Mouse (Mus musculus) kidney, embryonic 14.5 days (tissue): ENCODE measurements around the gene Bicra. TPM values are rescaled to one million over a fixed set of nuclear protein-coding genes. Genes with fewer than 3 reads are reported as not detected.

Source experiments
- ATAC-seq: fragments of 200-750 bp; cut with Nextera tagmentation; 2 replicates; pipeline ENCODE4 v1.8.0; 2017; ENCODE audit warnings: moderate number of reproducible peaks, mild to moderate bottlenecking, moderate TSS enrichment, moderate library complexity; ENCODE audit not compliant: low FRiP score, low TSS enrichment
- H3K27ac ChIP-seq: fragments of 300-500 bp; sonication (generic); 2 replicates; pipeline ENCODE4 v1.5.1; 2014; ENCODE audit warnings: low read depth, mild to moderate bottlenecking, low read length, moderate library complexity, mixed read lengths
- H3K27me3 ChIP-seq: fragments of 300-500 bp; sonication (generic); 2 replicates; pipeline ENCODE4 v1.6.1; 2014; ENCODE audit warnings: mild to moderate bottlenecking, low read length; ENCODE audit not compliant: control insufficient read depth, insufficient read depth
- H3K36me3 ChIP-seq: fragments of 300-500 bp; sonication (generic); 2 replicates; pipeline ENCODE4 v1.6.1; 2014; ENCODE audit warnings: low read length, mixed read lengths; ENCODE audit not compliant: control insufficient read depth, insufficient read depth
- H3K4me1 ChIP-seq: fragments of 300-500 bp; sonication (generic); 2 replicates; pipeline ENCODE4 v1.6.1; 2014; ENCODE audit warnings: low read length, mixed read lengths; ENCODE audit not compliant: control insufficient read depth, insufficient read depth
- H3K4me2 ChIP-seq: fragments of 300-500 bp; sonication (generic); replicated peaks from 2 replicates; pipeline ENCODE4 v1.6.1; 2014; ENCODE audit warnings: low read depth, mild to moderate bottlenecking, low read length
- H3K4me3 ChIP-seq: fragments of 300-500 bp; sonication (generic); 2 replicates; pipeline ENCODE4 v1.5.1; 2014; ENCODE audit warnings: mild to moderate bottlenecking, low read length
- H3K9ac ChIP-seq: fragments of 300-500 bp; sonication (generic); 2 replicates; pipeline ENCODE4 v1.6.1; 2014; ENCODE audit warnings: low read depth, mild to moderate bottlenecking, low read length, moderate library complexity
- H3K9me3 ChIP-seq: fragments of 300-500 bp; sonication (generic); 2 replicates; pipeline ENCODE4 v1.6.1; 2016; ENCODE audit warnings: low read length; ENCODE audit not compliant: control insufficient read depth
- WGBS: fragments of 180-500 bp; shearing (Covaris S2); extraction: QIAGEN DNeasy Blood & Tissue Kit; methylation state at CpG from one replicate; pipeline ENCODE4 v1.1.7; 2014; 5-methylcytosine and 5-hydroxymethylcytosine counted together
- polyA plus RNA-seq: library from polyadenylated mRNA; unstranded; fragments of >200 nt; fragmentation: Nextera tagmentation; extraction: Ambion mirVana; gene quantifications from 2 replicates; pipeline ENCODE4 v1.2.1, GENCODE M21; 2014

Bicra gene
- polyA plus RNA-seq, 1 experiment from 2014 or later, result 10.0 TPM

GRCm38 (mm10) chr7:16013722-16014275 is 33.9 kb downstream of the Bicra start:
- no peak for ATAC-seq
- H3K4me2 ChIP-seq, result no peak overlapping the region
- H3K4me3 ChIP-seq, result no peak overlapping the region
- no peak overlapping the region for H3K27ac ChIP-seq
- H3K4me1 ChIP-seq, result peaks cover 3% of the 10 kb centered on the region; the same call in 1 of the 2 replicates
- 89% methylated on average over 5 of the region's 5 CpGs for WGBS
- 0 out of 2 replicates have a peak, but pooled peaks cover 7% of the 10 kb centered on the region for H3K36me3 ChIP-seq
- no peaks in the 10 kb centered on the region for H3K27me3 ChIP-seq
- H3K9me3 ChIP-seq, result no peaks in the 10 kb centered on the region
- no peak overlapping the region for H3K9ac ChIP-seq

GRCm38 (mm10) chr7:16012576-16013263 is 35.0 kb downstream of the Bicra start:
- 57% methylated on average over 11 of the region's 11 CpGs for WGBS
- H3K36me3 ChIP-seq, result 0 out of 2 replicates have a peak, but pooled peaks cover 7% of the 10 kb centered on the region
- no peaks in the 10 kb centered on the region for H3K27me3 ChIP-seq
- H3K9ac ChIP-seq, result no peak overlapping the region
- H3K4me3 ChIP-seq, result no peak overlapping the region
- peak; percentile 33; the same call in 1 of the 2 replicates for ATAC-seq
- no peak overlapping the region for H3K4me2 ChIP-seq
- H3K27ac ChIP-seq, result no peak overlapping the region
- peaks cover 3% of the 10 kb centered on the region; the same call in 1 of the 2 replicates for H3K4me1 ChIP-seq
- no peaks in the 10 kb centered on the region for H3K9me3 ChIP-seq

- H3K4me2 ChIP-seq, result no peak overlapping the region
- no peak for ATAC-seq
- H3K27ac ChIP-seq, result no peak overlapping the region
- H3K9me3 ChIP-seq, result no peaks in the 10 kb centered on the region
- H3K4me1 ChIP-seq, result peaks cover 3% of the 10 kb centered on the region; the same call in 1 of the 2 replicates
- H3K27me3 ChIP-seq, result no peaks in the 10 kb centered on the region
- 0 out of 2 replicates have a peak, but pooled peaks cover 7% of the 10 kb centered on the region for H3K36me3 ChIP-seq
- 82% methylated on average over 7 of the region's 7 CpGs for WGBS
- H3K4me3 ChIP-seq, result no peak overlapping the region
- H3K9ac ChIP-seq, result no peak overlapping the region
Measured at GRCm38 (mm10) chr7:16011418-16012085, 36.2 kb downstream of the Bicra start.

GRCm38 (mm10) chr7:16010649-16011048 is 37.1 kb downstream of the Bicra start:
- Histone ChIP-seq H3K27me3 (no peaks in the 10 kb centered on the region), H3K9ac (no peak overlapping the region), H3K4me1 (peaks cover 3% of the 10 kb centered on the region; the same call in 1 of the 2 replicates), H3K4me2 (no peak overlapping the region), H3K36me3 (0 out of 2 replicates have a peak, but pooled peaks cover 7% of the 10 kb centered on the region), H3K9me3 (no peaks in the 10 kb centered on the region), H3K4me3 (no peak overlapping the region), H3K27ac (no peak overlapping the region)
- ATAC-seq, result no peak
- WGBS, result 83% methylated on average over 5 of the region's 5 CpGs

- H3K4me1 ChIP-seq, result peaks cover 3% of the 10 kb centered on the region; the same call in 1 of the 2 replicates
- H3K4me2 ChIP-seq, result no peak overlapping the region
- no peak for ATAC-seq
- no peak overlapping the region for H3K27ac ChIP-seq
- H3K9ac ChIP-seq, result no peak overlapping the region
- no peaks in the 10 kb centered on the region for H3K9me3 ChIP-seq
- 0 out of 2 replicates have a peak, but pooled peaks cover 7% of the 10 kb centered on the region for H3K36me3 ChIP-seq
- H3K27me3 ChIP-seq, result no peaks in the 10 kb centered on the region
- no peak overlapping the region for H3K4me3 ChIP-seq
- 89% methylated on average over 7 of the region's 7 CpGs for WGBS
Measured at GRCm38 (mm10) chr7:16009636-16010035, 38.1 kb downstream of the Bicra start.

- Histone ChIP-seq H3K36me3 (no peaks in the 10 kb centered on the region), H3K27me3 (no peaks in the 10 kb centered on the region), H3K27ac (no peak overlapping the region), H3K9ac (no peak overlapping the region), H3K9me3 (no peaks in the 10 kb centered on the region), H3K4me3 (no peak overlapping the region), H3K4me1 (peaks cover under 1% of the 10 kb centered on the region; the same call in 1 of the 2 replicates), H3K4me2 (no peak overlapping the region)
- no peak for ATAC-seq
- WGBS, result 88% methylated on average over 3 of the region's 3 CpGs
Measured at GRCm38 (mm10) chr7:16005020-16005419, 42.7 kb downstream of the Bicra start.

GRCm38 (mm10) chr7:16004177-16004856 is 43.4 kb downstream of the Bicra start:
- Histone ChIP-seq H3K4me3 (no peak overlapping the region), H3K36me3 (peaks cover under 1% of the 10 kb centered on the region; the same call in 1 of the 2 replicates), H3K9me3 (no peaks in the 10 kb centered on the region), H3K27ac (no peak overlapping the region), H3K4me1 (no peaks in the 10 kb centered on the region), H3K4me2 (no peak overlapping the region), H3K27me3 (no peaks in the 10 kb centered on the region), H3K9ac (no peak overlapping the region)
- no peak for ATAC-seq
- 70% methylated on average over 12 of the region's 12 CpGs for WGBS

GRCm38 (mm10) chr7:16003032-16003431 is 44.7 kb downstream of the Bicra start:
- H3K9me3 ChIP-seq, result no peaks in the 10 kb centered on the region
- no peaks in the 10 kb centered on the region for H3K4me1 ChIP-seq
- no peak overlapping the region for H3K27ac ChIP-seq
- peaks cover 6% of the 10 kb centered on the region; the same call in 1 of the 2 replicates for H3K36me3 ChIP-seq
- no peaks in the 10 kb centered on the region for H3K27me3 ChIP-seq
- no peak for ATAC-seq
- 81% methylated on average over 4 of the region's 4 CpGs for WGBS
- no peak overlapping the region for H3K4me2 ChIP-seq
- no peak overlapping the region for H3K4me3 ChIP-seq
- H3K9ac ChIP-seq, result no peak overlapping the region
